Mouse (Mus musculus) hindbrain, embryonic 11.5 days (tissue): ENCODE data around the gene Col26a1. TPM values are rescaled to one million over a fixed set of nuclear protein-coding genes. Genes with fewer than 3 reads are reported as not detected.

ENCODE experiments used
- polyA plus RNA-seq: library from polyadenylated mRNA; unstranded; fragments of >200 nt; fragmentation: Nextera tagmentation; extraction: Ambion mirVana; gene quantifications from 2 replicates; pipeline ENCODE4 v1.2.1, GENCODE M21; 2014

The Col26a1 gene
- polyA plus RNA-seq, 1 experiment from 2014 or later = 35.9 TPM

Other genes with a start within 250 kb of the Col26a1 start
- gene Myl10, start 190.1 kb downstream of the Col26a1 start, polyA plus RNA-seq = not detected in 2 replicates
- gene Ift22, start 24.9 kb upstream of the Col26a1 start, polyA plus RNA-seq = 119 TPM in 2 replicates
- gene Fis1, start 70.1 kb upstream of the Col26a1 start, polyA plus RNA-seq = 340 and 348 TPM in 2 replicates
- gene Cldn15, start 83.4 kb upstream of the Col26a1 start, polyA plus RNA-seq = 0.32 TPM in 1 of 2 replicates, not detected in the other
- 26.0 and 32.4 TPM in 2 replicates for gene Plod3, start 103.8 kb upstream of the Col26a1 start, polyA plus RNA-seq
- gene Znhit1, start 104.8 kb upstream of the Col26a1 start, polyA plus RNA-seq = 92.8 and 106 TPM in 2 replicates
- gene Vgf, start 143.2 kb upstream of the Col26a1 start, polyA plus RNA-seq = 0.14 and 1.2 TPM in 2 replicates
- 154 and 169 TPM in 2 replicates for gene Ap1s1, start 162.9 kb upstream of the Col26a1 start, polyA plus RNA-seq
- 0.27 and 0.37 TPM in 2 replicates for gene Serpine1, start 189.1 kb upstream of the Col26a1 start, polyA plus RNA-seq
- gene Trim56, start 233.0 kb upstream of the Col26a1 start, polyA plus RNA-seq = 5.5 and 7.1 TPM in 2 replicates